Mouse (Mus musculus) cerebellum, adult 2 months (tissue): ENCODE results near the gene Mcm9.

Experiments
- CTCF ChIP-seq: fragments of 200-500 bp; IDR thresholded peaks from 2 replicates; pipeline ENCODE4 v1.5.1; 2011; ENCODE audit warnings: low read depth, mild to moderate bottlenecking, control low read depth, low read length, moderate library complexity, borderline replicate concordance; ENCODE audit not compliant: insufficient read depth
- POLR2A ChIP-seq: fragments of 200-500 bp; IDR thresholded peaks from 2 replicates; pipeline ENCODE4 v1.6.1; 2011; ENCODE audit warnings: low read length, control low read depth, borderline replicate concordance; ENCODE audit not compliant: insufficient read depth

GRCm38 (mm10) chr10:53661788-53662187 is 31.5 kb upstream of the Mcm9 start:
- TF ChIP-seq CTCF (no peak), POLR2A (no peak)
